Mouse (Mus musculus) forebrain, postnatal 0 days (tissue): ENCODE measurements around the gene Capns1. TPM values are rescaled to one million over a fixed set of nuclear protein-coding genes. Genes with fewer than 3 reads are reported as not detected.
"Not testable (repeated sequence)": the region's sequence is repeated elsewhere in the genome, so short reads cannot be mapped to it uniquely, and the experiment has no call there.

Experiments
- ATAC-seq: fragments of 200-750 bp; cut with Nextera tagmentation; 2 replicates; pipeline ENCODE4 v1.8.0; 2017; ENCODE audit warnings: mild to moderate bottlenecking, moderate library complexity
- DNase-seq: peaks from one replicate; pipeline ENCODE4 v3.0.0-alpha.2; 2015
- H3K27ac ChIP-seq: fragments of 300-500 bp; sonication (generic); 2 replicates; pipeline ENCODE4 v1.5.1; 2014; ENCODE audit warnings: low read depth, mild to moderate bottlenecking, antibody characterized with exemption, low read length, moderate library complexity, mixed read lengths
- H3K27me3 ChIP-seq: fragments of 300-500 bp; sonication (generic); 2 replicates; pipeline ENCODE4 v1.6.1; 2014; ENCODE audit warnings: mild to moderate bottlenecking, low read length, mixed read lengths; ENCODE audit not compliant: insufficient read depth
- H3K36me3 ChIP-seq: fragments of 300-500 bp; sonication (generic); 2 replicates; pipeline ENCODE4 v1.6.1; 2014; ENCODE audit warnings: mild to moderate bottlenecking, moderate library complexity; ENCODE audit not compliant: insufficient read depth
- H3K4me1 ChIP-seq: fragments of 300-500 bp; sonication (generic); 2 replicates; pipeline ENCODE4 v1.6.1; 2014; ENCODE audit warnings: antibody characterized with exemption; ENCODE audit not compliant: insufficient read depth
- H3K4me2 ChIP-seq: fragments of 300-500 bp; sonication (generic); 2 replicates; pipeline ENCODE4 v1.6.1; 2014; ENCODE audit warnings: low read depth, mild to moderate bottlenecking, moderate library complexity
- H3K4me3 ChIP-seq: fragments of 300-500 bp; sonication (generic); 2 replicates; pipeline ENCODE4 v1.5.1; 2014; ENCODE audit warnings: low read depth, low read length, mixed read lengths
- H3K9ac ChIP-seq: fragments of 300-500 bp; sonication (generic); 2 replicates; pipeline ENCODE4 v1.6.1; 2014; ENCODE audit warnings: mild to moderate bottlenecking
- H3K9me3 ChIP-seq: fragments of 300-500 bp; sonication (generic); 2 replicates; pipeline ENCODE4 v1.6.1; 2016; ENCODE audit warnings: low read length
- CTCF ChIP-seq: sonication (generic); IDR thresholded peaks from 2 replicates; pipeline ENCODE4 v1.5.1; 2016; ENCODE audit warnings: antibody characterized with exemption, control low read depth, low read depth
- WGBS: fragments of 180-500 bp; shearing (Covaris S2); extraction: QIAGEN DNeasy Blood & Tissue Kit; methylation state at CpG from one replicate; pipeline ENCODE4 v1.1.7; 2014; 5-methylcytosine and 5-hydroxymethylcytosine counted together
- polyA plus RNA-seq: library from polyadenylated mRNA; unstranded; fragments of >200 nt; fragmentation: Nextera tagmentation; extraction: Ambion mirVana; gene quantifications from 2 replicates; pipeline ENCODE4 v1.2.1, GENCODE M21; 2015
- total RNA-seq: library from RNA; depleted of rRNA; stranded (reverse); fragments of >200 nt; gene quantifications from 2 replicates; pipeline ENCODE4 v1.2.3, GENCODE M21; 2014

The Capns1 gene
- total and polyA plus RNA-seq, 2 experiments from 2014 or later, result 65.9 to 162 TPM

- ATAC-seq (no peak), DNase-seq (no peak)
- Histone ChIP-seq H3K27me3 (no peaks in the 10 kb centered on the region), H3K36me3 (no peaks in the 10 kb centered on the region), H3K4me2 (no peak overlapping the region; the same call in 1 of the 2 replicates), H3K4me1 (no peaks in the 10 kb centered on the region; the same call in 1 of the 2 replicates), H3K4me3 (no peak overlapping the region), H3K9me3 (no peaks in the 10 kb centered on the region), H3K9ac (no peak overlapping the region), H3K27ac (no peak overlapping the region)
- WGBS, result 82% methylated on average over 2 of the region's 2 CpGs
- TF ChIP-seq CTCF, result no peak
These were observed 18.7 kb upstream of the Capns1 start for GRCm38 (mm10) chr7:30217277-30217676.

GRCm38 (mm10) chr7:30216723-30217151 lies 18.1 kb upstream of the Capns1 start:
- 1% methylated on average over 15 of the region's 16 CpGs for WGBS
- Histone ChIP-seq H3K9me3 (no peaks in the 10 kb centered on the region), H3K27me3 (no peaks in the 10 kb centered on the region), H3K27ac (peak overlapping the region; percentile 46; the same call in 1 of the 2 replicates), H3K4me1 (no peaks in the 10 kb centered on the region; the same call in 1 of the 2 replicates), H3K36me3 (no peaks in the 10 kb centered on the region), H3K9ac (0 out of 2 replicates have a peak overlapping the region, but pooled peaks have one; percentile 6), H3K4me2 (peak overlapping the region; percentile 29), H3K4me3 (no peak overlapping the region)
- ATAC-seq, result peak; percentile 89
- peak; percentile 91 for DNase-seq
- TF ChIP-seq CTCF, result peak; percentile 97

- ATAC-seq (no peak), DNase-seq (no peak)
- Histone ChIP-seq H3K27ac (no peak overlapping the region), H3K36me3 (no peaks in the 10 kb centered on the region), H3K4me3 (no peak overlapping the region), H3K9me3 (no peaks in the 10 kb centered on the region), H3K4me2 (no peak overlapping the region), H3K27me3 (no peaks in the 10 kb centered on the region), H3K9ac (no peak overlapping the region), H3K4me1 (no peaks in the 10 kb centered on the region; the same call in 1 of the 2 replicates)
- TF ChIP-seq CTCF, result no peak
- 69% methylated on average over 3 of the region's 3 CpGs for WGBS
These were observed 17.3 kb upstream of the Capns1 start for GRCm38 (mm10) chr7:30215875-30216274.

- no peaks in the 10 kb centered on the region for H3K27me3 ChIP-seq
- H3K36me3 ChIP-seq, result no peaks in the 10 kb centered on the region
- H3K4me1 ChIP-seq, result no peaks in the 10 kb centered on the region
- DNase-seq (no peak), ATAC-seq (no peak)
- TF ChIP-seq CTCF, result no peak
- no peaks in the 10 kb centered on the region for H3K9me3 ChIP-seq
- no peak overlapping the region for H3K4me3 ChIP-seq
- WGBS, result 92% methylated on average over 3 of the region's 3 CpGs
- H3K9ac ChIP-seq, result no peak overlapping the region
- no peak overlapping the region for H3K27ac ChIP-seq
- H3K4me2 ChIP-seq, result no peak overlapping the region
These were observed 15.3 kb upstream of the Capns1 start for GRCm38 (mm10) chr7:30213881-30214280.

- Histone ChIP-seq H3K4me2 (no peak overlapping the region), H3K36me3 (no peaks in the 10 kb centered on the region), H3K27ac (no peak overlapping the region), H3K9me3 (no peaks in the 10 kb centered on the region), H3K4me1 (no peaks in the 10 kb centered on the region), H3K27me3 (no peaks in the 10 kb centered on the region), H3K4me3 (no peak overlapping the region), H3K9ac (no peak overlapping the region)
- ATAC-seq (no peak), DNase-seq (no peak)
- TF ChIP-seq CTCF, result no peak
- WGBS, result 15% methylated on average over 4 of the region's 4 CpGs
These were observed 12.4 kb upstream of the Capns1 start for GRCm38 (mm10) chr7:30211025-30211424.

GRCm38 (mm10) chr7:30206364-30206763 lies 7.8 kb upstream of the Capns1 start:
- not testable (repeated sequence) for ATAC-seq, H3K4me2 ChIP-seq, H3K9ac ChIP-seq, H3K4me3 ChIP-seq, H3K4me1 ChIP-seq, H3K27ac ChIP-seq, DNase-seq, H3K9me3 ChIP-seq, H3K36me3 ChIP-seq, H3K27me3 ChIP-seq
- 46% methylated on average over 5 of the region's 5 CpGs for WGBS

- peak; percentile 80 for TF ChIP-seq CTCF
- WGBS, result 7% methylated on average over 2 of the region's 2 CpGs
- ATAC-seq, result no peak
These were observed 6.8 kb upstream of the Capns1 start for GRCm38 (mm10) chr7:30205383-30205782.

More at GRCm38 (mm10) chr7:30205383-30205782, 6.8 kb upstream of the Capns1 start:
- Histone ChIP-seq H3K9ac (no peak overlapping the region), H3K4me3 (no peak overlapping the region), H3K27me3 (no peaks in the 10 kb centered on the region), H3K36me3 (no peaks in the 10 kb centered on the region), H3K27ac (no peak overlapping the region), H3K4me2 (no peak overlapping the region), H3K4me1 (no peaks in the 10 kb centered on the region), H3K9me3 (no peaks in the 10 kb centered on the region)
- DNase-seq, result peak; percentile 52
